Mouse (Mus musculus) hindbrain, embryonic 15.5 days (tissue): ENCODE measurements around the gene Krt23. TPM values are rescaled to one million over a fixed set of nuclear protein-coding genes. Genes with fewer than 3 reads are reported as not detected.

ENCODE experiments used
- ATAC-seq: fragments of 200-750 bp; cut with Nextera tagmentation; 2 replicates; pipeline ENCODE4 v1.8.0; 2017; ENCODE audit warnings: low read depth, moderate number of reproducible peaks, moderate TSS enrichment; ENCODE audit not compliant: low FRiP score
- H3K27ac ChIP-seq: fragments of 300-500 bp; sonication (generic); replicated peaks from 2 replicates; pipeline ENCODE4 v1.5.1; 2015; ENCODE audit warnings: mild to moderate bottlenecking, inconsistent platforms
- H3K27me3 ChIP-seq: fragments of 300-500 bp; sonication (generic); 2 replicates; pipeline ENCODE4 v1.6.1; 2015; ENCODE audit warnings: control low read depth, inconsistent platforms
- H3K36me3 ChIP-seq: fragments of 300-500 bp; sonication (generic); 2 replicates; pipeline ENCODE4 v1.6.1; 2015; ENCODE audit warnings: control low read depth, inconsistent platforms
- H3K4me1 ChIP-seq: fragments of 300-500 bp; sonication (generic); replicated peaks from 2 replicates; pipeline ENCODE4 v1.6.1; 2015; ENCODE audit warnings: control low read depth, inconsistent platforms
- H3K4me2 ChIP-seq: fragments of 300-500 bp; sonication (generic); 2 replicates; pipeline ENCODE4 v1.6.1; 2015; ENCODE audit warnings: moderate library complexity, mild to moderate bottlenecking, inconsistent platforms
- H3K4me3 ChIP-seq: fragments of 300-500 bp; sonication (generic); 2 replicates; pipeline ENCODE4 v1.5.1; 2015; ENCODE audit warnings: mild to moderate bottlenecking, inconsistent platforms
- H3K9ac ChIP-seq: fragments of 300-500 bp; sonication (generic); 2 replicates; pipeline ENCODE4 v1.6.1; 2015; ENCODE audit warnings: inconsistent platforms
- H3K9me3 ChIP-seq: fragments of 300-500 bp; sonication (generic); 2 replicates; pipeline ENCODE4 v1.6.1; 2016; ENCODE audit warnings: control low read depth, inconsistent platforms
- WGBS: fragments of 180-500 bp; shearing (Covaris S2); methylation state at CpG from one replicate; pipeline ENCODE4 v1.1.7; 2015; 5-methylcytosine and 5-hydroxymethylcytosine counted together
- polyA plus RNA-seq: library from polyadenylated mRNA; unstranded; fragments of >200 nt; fragmentation: Nextera tagmentation; extraction: Ambion mirVana; gene quantifications from 2 replicates; pipeline ENCODE4 v1.2.1, GENCODE M21; 2015

The Krt23 gene
- polyA plus RNA-seq, 1 experiment from 2014 or later, result 0.31 TPM

GRCm38 (mm10) chr11:99441220-99441619, 51.7 kb downstream of the Krt23 start:
- WGBS, result 64% methylated on average over 8 of the region's 8 CpGs
- Histone ChIP-seq H3K4me1 (no peaks in the 10 kb centered on the region), H3K4me3 (no peak overlapping the region), H3K36me3 (no peaks in the 10 kb centered on the region), H3K9ac (no peak overlapping the region), H3K9me3 (no peaks in the 10 kb centered on the region), H3K27me3 (no peaks in the 10 kb centered on the region), H3K27ac (no peak overlapping the region), H3K4me2 (no peak overlapping the region)
- no peak for ATAC-seq

GRCm38 (mm10) chr11:99439465-99439864, 53.5 kb downstream of the Krt23 start:
- Histone ChIP-seq H3K9ac (no peak overlapping the region), H3K4me3 (no peak overlapping the region), H3K4me2 (no peak overlapping the region), H3K9me3 (no peaks in the 10 kb centered on the region), H3K36me3 (no peaks in the 10 kb centered on the region), H3K4me1 (no peaks in the 10 kb centered on the region), H3K27me3 (no peaks in the 10 kb centered on the region), H3K27ac (no peak overlapping the region)
- WGBS, result 79% methylated on average over 10 of the region's 10 CpGs
- no peak for ATAC-seq

GRCm38 (mm10) chr11:99437972-99438371, 55.0 kb downstream of the Krt23 start, which contains the start of gene Krt20:
Gene Krt20 (minus strand): TSS chr11:99438150.
- Histone ChIP-seq H3K4me3 (no peak within 1 kb of the TSS), H3K4me1 (no peaks in the 10 kb centered on the region), H3K4me2 (no peak within 1 kb of the TSS), H3K27ac (no peak within 1 kb of the TSS), H3K9me3 (no peaks in the 10 kb centered on the region), H3K27me3 (no peaks in the 10 kb centered on the region), H3K9ac (no peak within 1 kb of the TSS), H3K36me3 (no peaks in the 10 kb centered on the region)
- WGBS, result 62% methylated on average over 10 of the region's 10 CpGs
- ATAC-seq, result no peak

GRCm38 (mm10) chr11:99436625-99437024, 56.3 kb downstream of the Krt23 start:
- H3K27me3 ChIP-seq, result no peaks in the 10 kb centered on the region
- H3K9me3 ChIP-seq, result no peaks in the 10 kb centered on the region
- no peak overlapping the region for H3K9ac ChIP-seq
- H3K36me3 ChIP-seq, result no peaks in the 10 kb centered on the region
- H3K4me3 ChIP-seq, result no peak overlapping the region
- no peaks in the 10 kb centered on the region for H3K4me1 ChIP-seq
- 80% methylated on average over 4 of the region's 4 CpGs for WGBS
- no peak overlapping the region for H3K4me2 ChIP-seq
- no peak for ATAC-seq
- no peak overlapping the region for H3K27ac ChIP-seq

GRCm38 (mm10) chr11:99430670-99431069, 62.3 kb downstream of the Krt23 start:
- no peak for ATAC-seq

More at GRCm38 (mm10) chr11:99430670-99431069, 62.3 kb downstream of the Krt23 start:
- Histone ChIP-seq H3K9me3 (no peaks in the 10 kb centered on the region), H3K9ac (no peak overlapping the region), H3K4me2 (no peak overlapping the region), H3K27ac (no peak overlapping the region), H3K36me3 (no peaks in the 10 kb centered on the region), H3K4me3 (no peak overlapping the region), H3K27me3 (no peaks in the 10 kb centered on the region), H3K4me1 (0 out of 2 replicates have a peak, but pooled peaks cover 6% of the 10 kb centered on the region)
- WGBS, result 34% methylated on average over 12 of the region's 12 CpGs

Other genes starting within 250 kb of the Krt23 start
- gene Krt222, start 249.1 kb downstream of the Krt23 start, polyA plus RNA-seq, result 7.7 and 8.9 TPM in 2 replicates
- gene Krt24, start 207.9 kb downstream of the Krt23 start, polyA plus RNA-seq, result 0.13 TPM in 1 of 2 replicates, not detected in the other
- 0.81 and 0.96 TPM in 2 replicates for gene Krt25, start 170.2 kb downstream of the Krt23 start, polyA plus RNA-seq
- 0.25 and 0.26 TPM in 2 replicates for gene Krt26, start 155.2 kb downstream of the Krt23 start, polyA plus RNA-seq
- gene Krt27, start 142.0 kb downstream of the Krt23 start, polyA plus RNA-seq, result 0.16 TPM in 1 of 2 replicates, not detected in the other
- 0.54 and 0.65 TPM in 2 replicates for gene Krt28, start 118.2 kb downstream of the Krt23 start, polyA plus RNA-seq
- gene Krt10, start 103.8 kb downstream of the Krt23 start, polyA plus RNA-seq, result 29.6 and 30.6 TPM in 2 replicates
- 0.30 TPM in 1 of 2 replicates, not detected in the other for gene Krt12, start 70.9 kb downstream of the Krt23 start, polyA plus RNA-seq
- 0.14 and 0.24 TPM in 2 replicates for gene Krt20, start 55.0 kb downstream of the Krt23 start, polyA plus RNA-seq
- not detected in 2 replicates for gene Krt39, start 28.2 kb upstream of the Krt23 start, polyA plus RNA-seq
- not detected in 2 replicates for gene Krt40, start 50.0 kb upstream of the Krt23 start, polyA plus RNA-seq
- not detected in 2 replicates for gene Krtap3-3, start 57.7 kb upstream of the Krt23 start, polyA plus RNA-seq
- gene Krtap3-2, start 63.7 kb upstream of the Krt23 start, polyA plus RNA-seq, result not detected in 2 replicates
- gene Gm11939, start 66.3 kb upstream of the Krt23 start, polyA plus RNA-seq, result not detected in 2 replicates
- gene Krtap3-1, start 73.5 kb upstream of the Krt23 start, polyA plus RNA-seq, result not detected in 2 replicates
- not detected in 2 replicates for gene Krtap1-5, start 87.9 kb upstream of the Krt23 start, polyA plus RNA-seq
- gene Krtap1-4, start 90.5 kb upstream of the Krt23 start, polyA plus RNA-seq, result not detected in 2 replicates
- gene Krtap1-3, start 98.2 kb upstream of the Krt23 start, polyA plus RNA-seq, result not detected in 2 replicates
- gene Krtap9-3, start 105.0 kb upstream of the Krt23 start, polyA plus RNA-seq, result not detected in 2 replicates
- gene Gm11938, start 110.2 kb upstream of the Krt23 start, polyA plus RNA-seq, result not detected in 2 replicates
- gene Gm11937, start 117.1 kb upstream of the Krt23 start, polyA plus RNA-seq, result not detected in 2 replicates
- not detected in 2 replicates for gene Krtap2-4, start 121.7 kb upstream of the Krt23 start, polyA plus RNA-seq
- not detected in 2 replicates for gene Gm11562, start 127.3 kb upstream of the Krt23 start, polyA plus RNA-seq
- gene Krtap4-1, start 135.1 kb upstream of the Krt23 start, polyA plus RNA-seq, result not detected in 2 replicates
- gene Krtap4-2, start 141.9 kb upstream of the Krt23 start, polyA plus RNA-seq, result not detected in 2 replicates
- gene Krtap4-7, start 151.0 kb upstream of the Krt23 start, polyA plus RNA-seq, result not detected in 2 replicates
- gene Gm11555, start 157.1 kb upstream of the Krt23 start, polyA plus RNA-seq, result not detected in 2 replicates
- gene Gm11563, start 165.8 kb upstream of the Krt23 start, polyA plus RNA-seq, result not detected in 2 replicates
- not detected in 2 replicates for gene Krtap4-6, start 172.8 kb upstream of the Krt23 start, polyA plus RNA-seq
- not detected in 2 replicates for gene Gm14190, start 197.6 kb upstream of the Krt23 start, polyA plus RNA-seq
- not detected in 2 replicates for gene Gm14180, start 241.2 kb upstream of the Krt23 start, polyA plus RNA-seq